Mouse (Mus musculus): ENCODE measurements around the gene Vmn2r74. TPM values are rescaled to one million over a fixed set of nuclear protein-coding genes. Genes with fewer than 3 reads are reported as not detected.

Gene Vmn2r74
- not detected for total RNA-seq (2021)
- long read RNA-seq, experiment 1, result 0 reads
- long read RNA-seq, experiment 2, result 0 reads

- no peak for DNase-seq (ENCODE audit: low spot score in 2 of 2)
Measured at GRCm38 (mm10) chr7:85961529-85961928, at the start of gene Vmn2r74. Gene Vmn2r74 (minus strand): TSS chr7:85961629.

GRCm38 (mm10) chr7:86007533-86007932 lies 46.1 kb upstream of the Vmn2r74 start:
- no peak for DNase-seq (ENCODE audit: low spot score in 2 of 2)

Other genes with a start within 250 kb of the Vmn2r74 start
- gene Vmn2r72, start 206.5 kb downstream of the Vmn2r74 start, total RNA-seq (2021), result not detected
- not detected for gene Vmn2r73, start 85.4 kb downstream of the Vmn2r74 start, total RNA-seq (2021)
- gene Vmn2r75, start 210.1 kb upstream of the Vmn2r74 start, total RNA-seq (2021), result not detected

Measured in gastrocnemius, postnatal 4 days (tissue).